Mouse (Mus musculus): ENCODE results near the gene Pagr1a. TPM values are rescaled to one million over a fixed set of nuclear protein-coding genes. Genes with fewer than 3 reads are reported as not detected.

The Pagr1a gene
- 149 TPM for polyA plus RNA-seq (2017; shearing (Covaris generic))

DNA sequence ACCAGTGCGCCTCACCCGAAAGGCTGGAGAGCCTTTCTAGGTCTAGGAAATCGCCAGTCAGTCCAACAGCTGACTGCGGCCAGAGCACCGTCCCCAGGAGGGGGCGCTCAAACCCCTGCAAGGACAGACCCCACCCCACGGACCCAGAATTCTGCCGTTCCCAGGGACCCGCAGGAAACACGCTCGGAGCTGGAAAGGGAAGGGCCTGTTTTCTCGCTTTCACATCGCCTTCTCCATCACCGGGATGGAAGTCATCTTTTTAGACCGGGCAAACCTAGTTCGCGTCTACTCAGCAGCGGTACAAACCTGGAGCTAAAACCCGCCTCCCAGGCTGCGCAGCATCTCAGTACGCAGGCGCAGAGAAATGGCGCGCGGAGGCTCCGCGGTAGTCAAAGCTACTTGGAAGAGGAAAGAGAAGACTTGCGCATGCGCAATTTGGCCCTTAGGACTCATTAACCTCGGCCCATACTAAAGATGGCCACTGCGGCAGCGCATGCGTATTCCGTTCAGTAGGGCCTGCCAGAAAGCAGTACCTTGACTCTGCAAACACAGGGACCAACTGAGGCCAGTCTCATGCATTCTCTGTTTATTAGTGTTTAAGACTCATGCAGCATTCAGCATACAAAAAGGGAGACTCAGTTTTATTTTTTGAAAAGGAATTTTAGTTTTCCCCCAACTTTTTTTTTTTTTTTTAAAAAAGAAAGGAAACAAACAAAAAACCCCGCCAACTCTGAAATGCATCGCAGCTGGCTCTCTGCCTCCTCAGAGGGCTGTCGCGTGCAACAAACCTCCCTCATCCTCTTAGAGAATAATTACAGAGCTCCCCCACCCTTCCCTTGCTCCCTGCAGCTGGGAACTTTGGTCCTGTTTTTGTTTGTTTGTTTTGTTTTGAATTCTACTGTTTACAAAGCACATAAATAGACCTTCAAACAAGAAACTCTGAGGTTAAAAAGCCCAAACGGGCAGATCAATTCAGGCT is at the start of gene Pagr1a:
Pagr1a (minus strand) TSS at position 382 of the 979 bp plus-strand sequence.

DNA sequence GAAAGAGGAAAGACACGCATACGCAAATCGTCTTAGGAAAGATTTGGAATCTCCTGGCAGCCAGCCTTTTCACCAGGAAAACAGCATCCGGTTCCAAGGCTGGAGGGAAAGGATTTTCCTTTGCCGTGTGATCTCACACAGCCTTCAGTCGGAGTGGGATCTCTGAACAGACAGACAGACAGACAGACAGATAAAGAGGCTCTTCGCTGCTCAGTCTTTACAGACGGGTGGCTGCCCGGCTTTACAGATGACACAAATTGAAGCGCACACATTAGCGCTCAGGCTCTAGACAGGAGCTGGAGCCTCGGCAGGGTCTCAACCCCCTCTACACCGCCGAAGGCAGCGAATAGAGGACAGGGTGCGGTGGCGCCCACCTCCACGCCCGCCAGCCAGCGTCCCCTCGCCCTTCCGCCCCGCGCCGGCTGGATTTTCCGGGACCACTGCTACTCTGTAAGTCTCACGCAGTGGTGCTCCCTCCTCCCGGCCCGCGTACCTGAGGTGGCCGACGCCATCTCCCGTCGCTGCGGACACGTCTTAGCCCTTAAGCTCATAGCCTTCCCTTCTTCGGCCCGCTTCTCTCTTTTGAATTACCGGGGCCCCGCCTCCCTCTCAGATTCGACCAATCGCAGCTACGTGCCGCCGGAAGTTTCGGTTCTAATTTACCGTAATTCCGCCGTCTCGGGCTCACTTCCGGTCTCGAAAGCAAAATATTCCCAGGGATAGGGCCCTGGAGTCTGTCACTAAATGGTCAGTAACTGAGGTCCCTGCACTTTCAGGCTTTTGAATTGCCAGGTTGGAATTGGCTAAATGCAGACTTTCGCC is 24.9 kb upstream of the Pagr1a start, which contains the start of gene Kif22:
Kif22 (minus strand) TSS at position 621 of the 822 bp plus-strand sequence.

DNA sequence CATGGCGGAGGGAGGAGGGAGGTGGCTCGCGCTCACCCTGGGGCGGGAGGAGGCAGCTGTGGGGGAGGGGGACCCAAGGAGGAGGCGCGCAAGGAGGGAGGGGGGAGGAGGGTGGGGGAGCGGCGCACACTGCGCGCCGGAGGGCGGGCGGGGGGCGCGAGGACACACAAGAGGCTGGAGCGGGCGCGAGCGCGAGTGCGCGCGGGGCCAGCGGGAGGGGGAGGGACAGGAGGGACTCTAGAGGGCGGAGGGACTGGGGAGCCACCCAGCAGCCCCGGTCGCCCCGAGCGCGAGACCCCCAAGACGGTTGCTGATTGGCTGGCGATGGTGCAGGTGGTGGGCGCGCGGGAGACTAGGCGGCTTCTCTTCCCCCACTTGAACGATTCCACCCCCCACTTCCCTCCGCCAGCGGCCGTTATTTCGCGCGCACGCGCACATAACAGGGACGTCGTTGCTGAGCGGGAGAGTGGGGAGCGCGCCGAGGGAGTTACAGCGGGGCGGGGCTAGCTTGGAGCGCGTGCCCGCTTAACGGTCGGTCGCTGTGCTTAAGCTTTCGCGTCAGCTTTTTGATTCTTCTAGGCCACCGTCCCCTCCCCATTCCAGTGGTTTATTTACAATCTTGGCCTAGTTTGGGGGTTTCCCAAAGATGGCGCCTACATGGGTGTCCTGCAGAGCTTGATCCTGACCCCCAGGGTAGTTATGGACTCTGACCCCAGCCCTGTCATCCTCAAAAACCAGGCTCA is 10.0 kb upstream of the Pagr1a start, which contains the start of gene Maz:
Maz (minus strand) TSS at position 54 of the 743 bp plus-strand sequence.

DNA sequence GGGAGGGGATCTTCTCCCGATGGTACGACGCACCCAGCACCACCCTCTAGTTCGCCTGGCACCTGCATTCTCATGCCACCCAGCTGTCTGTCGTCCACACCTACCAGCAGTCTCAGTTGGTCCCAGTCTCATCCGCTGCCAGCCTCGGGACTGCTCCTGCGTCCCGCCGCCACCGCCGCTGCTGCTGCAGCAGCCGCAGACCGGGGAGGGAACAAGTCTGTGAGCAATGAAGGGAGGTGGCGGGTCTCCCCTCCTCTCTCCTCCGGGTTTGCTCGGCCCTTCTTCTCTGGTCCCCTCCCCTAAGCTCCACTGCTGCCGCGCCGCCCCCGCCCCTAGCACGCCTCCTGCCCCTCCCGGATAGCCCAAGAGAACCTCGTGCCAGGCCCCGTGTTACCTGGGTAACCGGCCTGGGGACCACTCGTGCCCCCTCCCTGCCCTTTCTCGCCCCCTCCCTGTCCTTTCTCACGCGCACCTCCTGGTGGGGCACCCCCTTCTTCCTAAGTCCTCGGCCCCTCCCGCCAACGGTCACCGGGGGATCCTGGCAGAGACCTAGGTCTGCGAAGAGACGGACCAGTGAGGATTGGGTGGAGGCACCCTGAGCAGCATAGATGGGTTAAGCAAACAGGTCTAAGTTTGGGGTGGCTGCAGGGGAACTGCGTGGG is 3.9 kb upstream of the Pagr1a start, which contains the start of the genes Gm42742 and Prrt2:
Gm42742 (minus strand) TSS at position 197 of the 662 bp plus-strand sequence.
Prrt2 (minus strand) TSS at position 311 of the 662 bp plus-strand sequence.

DNA sequence TGATC is 869 bp downstream of the Pagr1a start, which contains the start of gene Pagr1b:
Pagr1b (minus strand) TSS at position 4 of the 5 bp plus-strand sequence.

DNA sequence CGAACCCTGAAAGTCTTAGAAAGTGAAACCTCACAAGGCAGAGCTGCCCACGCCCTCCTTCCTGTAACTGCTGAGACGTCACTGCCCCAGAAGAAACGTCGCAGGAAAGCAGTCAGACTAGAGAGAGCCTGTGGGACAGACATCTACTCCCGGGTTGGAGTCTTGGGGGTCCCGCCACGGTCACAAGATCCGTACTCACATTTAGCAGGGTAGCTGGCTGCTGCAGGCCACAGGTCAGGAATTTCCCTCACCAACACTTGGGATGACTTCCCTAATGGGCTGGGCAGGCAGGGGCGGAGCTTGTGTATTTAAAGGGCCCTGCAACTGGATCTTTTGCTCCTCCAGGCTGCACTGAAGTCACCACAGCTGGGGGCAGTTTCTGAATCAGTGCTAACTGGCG is 2.8 kb downstream of the Pagr1a start, which contains the start of gene Mvp:
Mvp (minus strand) TSS at position 302 of the 400 bp plus-strand sequence.

DNA sequence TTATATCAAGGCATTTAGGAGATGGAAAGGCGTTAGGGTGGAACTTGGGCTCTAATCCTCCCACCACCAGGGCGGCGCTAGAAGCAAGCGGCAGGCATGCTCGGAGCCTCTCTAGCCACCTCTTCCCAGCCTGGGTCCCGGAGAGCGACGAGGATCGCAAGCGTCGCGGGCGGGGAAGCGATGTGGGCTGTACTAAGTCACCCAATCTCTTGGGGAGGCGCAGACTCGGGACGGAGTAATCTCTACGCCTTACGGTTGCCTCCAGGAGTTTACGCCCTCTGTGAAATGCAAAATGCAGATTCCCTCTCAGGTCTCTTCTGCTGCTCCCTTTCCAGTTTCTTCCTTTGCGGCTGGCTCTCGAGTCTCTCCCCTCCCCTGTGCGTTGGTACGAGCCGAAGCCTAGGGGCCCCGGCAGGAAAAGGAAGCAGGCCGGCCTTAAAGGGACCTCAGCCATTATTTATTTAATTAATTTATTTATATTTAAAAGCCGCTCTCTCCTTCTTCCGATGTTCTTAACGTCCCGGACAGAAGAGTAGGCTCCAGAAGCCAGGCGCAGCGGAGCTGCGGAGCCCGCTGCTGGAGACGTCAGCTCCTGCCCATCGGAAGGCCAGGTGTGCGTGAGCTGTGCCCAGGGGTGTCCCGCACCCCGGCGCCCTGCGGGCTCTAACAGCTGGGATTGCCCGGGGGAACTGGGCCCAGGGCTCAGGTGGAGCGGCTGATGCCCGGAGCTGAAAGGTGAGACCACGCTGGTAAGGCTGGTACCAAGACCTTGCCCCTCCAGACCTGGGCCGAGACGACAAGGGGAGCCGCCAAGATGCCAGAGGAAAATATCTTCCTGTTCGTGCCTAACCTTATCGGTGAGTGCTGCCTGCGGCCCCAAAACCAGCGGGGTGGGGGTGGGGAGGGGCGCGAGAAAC is 40.9 kb downstream of the Pagr1a start, which contains the start of gene Cdiptos:
Cdiptos (minus strand) TSS at position 149 of the 917 bp plus-strand sequence.

DNA sequence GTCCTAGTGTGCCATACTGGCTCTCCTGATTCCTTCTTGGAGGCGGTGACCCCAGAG is 41.4 kb downstream of the Pagr1a start, which contains the start of gene Cdipt:
Cdipt (plus strand) TSS at position 22 of the 57 bp plus-strand sequence.

Other genes with a start within 250 kb of the Pagr1a start
- gene Ypel3, start 240.4 kb downstream of the Pagr1a start, polyA plus RNA-seq (2017; shearing (Covaris generic)), result 283 TPM
- 4.4 TPM for gene Tbx6, start 235.9 kb downstream of the Pagr1a start, polyA plus RNA-seq (2017; shearing (Covaris generic))
- 420 TPM for gene Ppp4c, start 224.9 kb downstream of the Pagr1a start, polyA plus RNA-seq (2017; shearing (Covaris generic))
- gene Fam57b, start 219.7 kb downstream of the Pagr1a start, polyA plus RNA-seq (2017; shearing (Covaris generic)), result not detected
- not detected for gene 4930451I11Rik, start 185.7 kb downstream of the Pagr1a start, polyA plus RNA-seq (2017; shearing (Covaris generic))
- gene Doc2a, start 169.9 kb downstream of the Pagr1a start, polyA plus RNA-seq (2017; shearing (Covaris generic)), result not detected
- 9.9 TPM for gene Hirip3, start 155.4 kb downstream of the Pagr1a start, polyA plus RNA-seq (2017; shearing (Covaris generic))
- gene Ino80e, start 155.0 kb downstream of the Pagr1a start, polyA plus RNA-seq (2017; shearing (Covaris generic)), result 97.3 TPM
- 61.6 TPM for gene Taok2, start 132.6 kb downstream of the Pagr1a start, polyA plus RNA-seq (2017; shearing (Covaris generic))
- 47.8 TPM for gene Tmem219, start 94.4 kb downstream of the Pagr1a start, polyA plus RNA-seq (2017; shearing (Covaris generic))
- gene Kctd13, start 88.5 kb downstream of the Pagr1a start, polyA plus RNA-seq (2017; shearing (Covaris generic)), result 11.5 TPM
- 0.17 TPM for gene Asphd1, start 67.8 kb downstream of the Pagr1a start, polyA plus RNA-seq (2017; shearing (Covaris generic))
- 1.5 TPM for gene Sez6l2, start 66.8 kb downstream of the Pagr1a start, polyA plus RNA-seq (2017; shearing (Covaris generic))
- 320 TPM for gene Cdipt, start 41.4 kb downstream of the Pagr1a start, polyA plus RNA-seq (2017; shearing (Covaris generic))
- gene Cdiptos, start 41.3 kb downstream of the Pagr1a start, polyA plus RNA-seq (2017; shearing (Covaris generic)), result 2.9 TPM
- gene Mvp, start 2.7 kb downstream of the Pagr1a start, polyA plus RNA-seq (2017; shearing (Covaris generic)), result 59.1 TPM
- 0.97 TPM for gene Pagr1b, start 868 bp downstream of the Pagr1a start, polyA plus RNA-seq (2017; shearing (Covaris generic))
- gene Gm42742, start 3.7 kb upstream of the Pagr1a start, polyA plus RNA-seq (2017; shearing (Covaris generic)), result 32.7 TPM
- gene Prrt2, start 3.9 kb upstream of the Pagr1a start, polyA plus RNA-seq (2017; shearing (Covaris generic)), result 14.6 TPM
- 24.7 TPM for gene Maz, start 9.7 kb upstream of the Pagr1a start, polyA plus RNA-seq (2017; shearing (Covaris generic))
- 18.7 TPM for gene Kif22, start 25.1 kb upstream of the Pagr1a start, polyA plus RNA-seq (2017; shearing (Covaris generic))
- not detected for gene Zg16, start 70.0 kb upstream of the Pagr1a start, polyA plus RNA-seq (2017; shearing (Covaris generic))
- 389 TPM for gene AI467606, start 74.0 kb upstream of the Pagr1a start, polyA plus RNA-seq (2017; shearing (Covaris generic))
- 19.1 TPM for gene Qprt, start 104.9 kb upstream of the Pagr1a start, polyA plus RNA-seq (2017; shearing (Covaris generic))
- gene Spn, start 120.5 kb upstream of the Pagr1a start, polyA plus RNA-seq (2017; shearing (Covaris generic)), result 101 TPM
- 80.9 TPM for gene Cd2bp2, start 178.7 kb upstream of the Pagr1a start, polyA plus RNA-seq (2017; shearing (Covaris generic))
- gene Tbc1d10b, start 191.1 kb upstream of the Pagr1a start, polyA plus RNA-seq (2017; shearing (Covaris generic)), result 12.2 TPM
- gene Mylpf, start 191.5 kb upstream of the Pagr1a start, polyA plus RNA-seq (2017; shearing (Covaris generic)), result 20.7 TPM
- 20.7 TPM for gene Zfp553, start 215.7 kb upstream of the Pagr1a start, polyA plus RNA-seq (2017; shearing (Covaris generic))
- gene Sept1, start 215.8 kb upstream of the Pagr1a start, polyA plus RNA-seq (2017; shearing (Covaris generic)), result 488 TPM
- 0.43 TPM for gene Zfp771, start 226.9 kb upstream of the Pagr1a start, polyA plus RNA-seq (2017; shearing (Covaris generic))
- 48.1 TPM for gene Dctpp1, start 243.4 kb upstream of the Pagr1a start, polyA plus RNA-seq (2017; shearing (Covaris generic))

All from activated CD4-positive, CD25-positive, alpha-beta regulatory T cell, adult 9 weeks (primary cell).